Mouse (Mus musculus): ENCODE results near the gene St6gal1. TPM values are rescaled to one million over a fixed set of nuclear protein-coding genes. Genes with fewer than 3 reads are reported as not detected.

St6gal1 gene
- polyA plus RNA-seq, 1 experiment from 2014 or later = 25.9 TPM

DNA sequence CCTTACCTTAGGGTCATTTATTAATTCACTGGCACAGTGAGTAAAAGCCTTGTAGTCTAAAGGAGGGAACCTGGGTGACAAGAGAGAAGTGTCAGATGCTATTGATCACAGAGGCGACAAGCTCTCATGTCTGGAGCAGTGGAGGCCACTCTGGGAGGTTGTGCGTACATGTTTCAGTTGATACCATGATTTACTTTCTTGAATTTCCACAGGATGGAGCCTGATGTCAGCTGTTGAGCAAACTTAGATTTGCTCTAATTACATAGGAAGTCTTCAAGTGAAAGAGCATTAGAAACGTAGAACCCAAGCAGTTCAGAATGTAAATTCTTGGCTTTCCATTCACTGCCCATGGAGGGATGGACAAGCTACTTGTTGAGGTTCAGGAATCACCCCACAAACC, 5.4 kb downstream of the St6gal1 start:
- Histone ChIP-seq H3K4me3 (ENCODE audit: low read length) (no peak overlapping the region), H3K27me3 (ENCODE audit: insufficient read depth, low read length) (no peaks in the 10 kb centered on the region), H3K9me3 (ENCODE audit: low read length) (no peaks in the 10 kb centered on the region), H3K4me2 (replicated peaks; ENCODE audit: low read depth, low read length) (no peak overlapping the region), H3K36me3 (ENCODE audit: insufficient read depth, low read length) (no peaks in the 10 kb centered on the region), H3K9ac (replicated peaks; ENCODE audit: low read length) (no peak overlapping the region), H3K4me1 (ENCODE audit: insufficient read depth, low read length) (peaks cover 65% of the 10 kb centered on the region), H3K27ac (ENCODE audit: low read length) (no peak overlapping the region)
- no peak for ATAC-seq (ENCODE audit: low FRiP score, low TSS enrichment)
- WGBS = 48% methylated on average over 3 of the region's 3 CpGs

GRCm38 (mm10) chr16:23231168-23231567, 6.6 kb downstream of the St6gal1 start:
- Histone ChIP-seq H3K27me3 (ENCODE audit: insufficient read depth, low read length) (no peaks in the 10 kb centered on the region), H3K4me1 (ENCODE audit: insufficient read depth, low read length) (peaks cover 64% of the 10 kb centered on the region), H3K36me3 (ENCODE audit: insufficient read depth, low read length) (no peaks in the 10 kb centered on the region), H3K9ac (replicated peaks; ENCODE audit: low read length) (no peak overlapping the region), H3K4me2 (replicated peaks; ENCODE audit: low read depth, low read length) (no peak overlapping the region), H3K9me3 (ENCODE audit: low read length) (no peaks in the 10 kb centered on the region), H3K27ac (ENCODE audit: low read length) (peak overlapping the region; percentile 3; the same call in 1 of the 2 replicates), H3K4me3 (ENCODE audit: low read length) (no peak overlapping the region)
- ATAC-seq (ENCODE audit: low FRiP score, low TSS enrichment) = no peak
- 37% methylated on average over 4 of the region's 4 CpGs for WGBS

DNA sequence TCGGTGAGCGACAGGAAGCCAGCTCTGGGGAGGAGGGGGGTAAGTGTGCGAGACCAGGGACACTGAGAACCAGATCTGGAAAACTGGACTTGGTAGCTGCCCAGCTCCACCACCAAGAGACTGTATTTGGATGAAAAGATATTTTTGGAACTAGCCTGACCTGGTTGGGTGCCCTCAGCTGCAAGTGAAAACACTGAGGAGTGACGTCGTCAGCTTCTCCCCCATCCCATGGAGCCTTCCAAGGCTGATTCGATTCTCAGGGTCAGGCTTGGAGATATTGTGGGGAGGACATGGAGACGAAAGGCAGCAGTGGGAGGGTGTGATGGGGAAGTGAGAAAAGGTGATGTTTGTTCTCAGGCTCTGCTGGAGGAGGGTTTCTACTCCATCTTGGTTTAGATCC, 8.2 kb downstream of the St6gal1 start:
- no peaks in the 10 kb centered on the region for H3K9me3 ChIP-seq (ENCODE audit: low read length)
- no peak overlapping the region for H3K4me2 ChIP-seq (replicated peaks; ENCODE audit: low read depth, low read length)
- no peaks in the 10 kb centered on the region for H3K36me3 ChIP-seq (ENCODE audit: insufficient read depth, low read length)
- peaks cover 62% of the 10 kb centered on the region for H3K4me1 ChIP-seq (ENCODE audit: insufficient read depth, low read length)
- H3K4me3 ChIP-seq (ENCODE audit: low read length) = no peak overlapping the region
- H3K27ac ChIP-seq (ENCODE audit: low read length) = peak overlapping the region; percentile 28; the same call in 1 of the 2 replicates
- no peak overlapping the region for H3K9ac ChIP-seq (replicated peaks; ENCODE audit: low read length)
- 41% methylated on average over 7 of the region's 7 CpGs for WGBS
- no peak for ATAC-seq (ENCODE audit: low FRiP score, low TSS enrichment)
- no peaks in the 10 kb centered on the region for H3K27me3 ChIP-seq (ENCODE audit: insufficient read depth, low read length)

DNA sequence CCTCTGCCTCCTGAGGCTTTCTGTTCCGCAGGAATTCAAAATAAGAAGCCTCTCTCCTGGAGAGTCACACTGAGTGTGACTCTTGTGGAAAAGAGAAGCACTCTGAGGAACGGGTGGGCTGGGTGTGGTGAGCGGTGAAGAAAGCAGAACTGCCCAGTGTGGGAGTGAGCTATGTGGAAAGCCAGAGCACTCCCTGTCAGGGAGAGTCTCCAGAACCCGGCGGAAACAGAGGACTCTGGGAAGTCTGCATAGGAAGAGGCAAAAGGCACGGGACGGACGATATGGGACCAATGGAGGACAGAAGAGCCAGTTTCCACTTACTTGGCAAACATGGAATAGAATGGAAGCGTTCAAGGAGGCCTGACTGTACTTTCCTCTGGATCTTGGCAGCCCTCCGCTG, 9.0 kb downstream of the St6gal1 start:
- no peaks in the 10 kb centered on the region for H3K36me3 ChIP-seq (ENCODE audit: insufficient read depth, low read length)
- 64% methylated on average over 10 of the region's 10 CpGs for WGBS
- H3K4me2 ChIP-seq (replicated peaks; ENCODE audit: low read depth, low read length) = no peak overlapping the region
- no peaks in the 10 kb centered on the region for H3K9me3 ChIP-seq (ENCODE audit: low read length)
- peak; percentile 33; the same call in 1 of the 2 replicates for ATAC-seq (ENCODE audit: low FRiP score, low TSS enrichment)
- peaks cover 64% of the 10 kb centered on the region for H3K4me1 ChIP-seq (ENCODE audit: insufficient read depth, low read length)
- no peak overlapping the region for H3K4me3 ChIP-seq (ENCODE audit: low read length)
- H3K27ac ChIP-seq (ENCODE audit: low read length) = peak overlapping the region; percentile 68
- no peaks in the 10 kb centered on the region for H3K27me3 ChIP-seq (ENCODE audit: insufficient read depth, low read length)
- H3K9ac ChIP-seq (replicated peaks; ENCODE audit: low read length) = 0 out of 2 replicates have a peak overlapping the region, but pooled peaks have one; percentile 31

DNA sequence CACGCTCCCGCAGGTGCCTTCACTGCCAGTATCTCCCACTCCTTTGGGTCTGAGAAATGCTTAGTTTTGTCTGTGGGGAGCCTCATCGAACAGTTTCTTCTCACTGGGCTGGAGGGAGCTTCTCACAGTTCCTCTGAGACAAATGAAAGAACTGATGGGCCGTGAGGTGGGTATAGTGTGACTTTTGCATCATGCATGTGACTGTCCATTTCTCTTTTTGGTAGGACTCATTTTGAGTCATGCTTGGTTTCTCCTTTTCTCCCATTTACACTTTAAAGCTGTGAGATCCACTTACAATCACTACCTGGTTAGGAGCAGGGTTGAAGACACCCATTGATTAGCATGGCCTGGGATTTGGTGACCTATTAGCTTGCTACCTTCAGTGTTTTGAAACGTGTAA, 10.0 kb downstream of the St6gal1 start:
- Histone ChIP-seq H3K4me3 (ENCODE audit: low read length) (no peak overlapping the region), H3K27ac (ENCODE audit: low read length) (no peak overlapping the region), H3K36me3 (ENCODE audit: insufficient read depth, low read length) (no peaks in the 10 kb centered on the region), H3K27me3 (ENCODE audit: insufficient read depth, low read length) (no peaks in the 10 kb centered on the region), H3K9me3 (ENCODE audit: low read length) (no peaks in the 10 kb centered on the region), H3K4me1 (ENCODE audit: insufficient read depth, low read length) (peaks cover 64% of the 10 kb centered on the region), H3K9ac (replicated peaks; ENCODE audit: low read length) (no peak overlapping the region), H3K4me2 (replicated peaks; ENCODE audit: low read depth, low read length) (no peak overlapping the region)
- ATAC-seq (ENCODE audit: low FRiP score, low TSS enrichment) = no peak
- 79% methylated on average over 5 of the region's 5 CpGs for WGBS

- Histone ChIP-seq H3K9me3 (ENCODE audit: low read length) (no peaks in the 10 kb centered on the region), H3K27ac (ENCODE audit: low read length) (no peak overlapping the region), H3K27me3 (ENCODE audit: insufficient read depth, low read length) (no peaks in the 10 kb centered on the region), H3K4me3 (ENCODE audit: low read length) (no peak overlapping the region), H3K36me3 (ENCODE audit: insufficient read depth, low read length) (no peaks in the 10 kb centered on the region), H3K9ac (replicated peaks; ENCODE audit: low read length) (no peak overlapping the region), H3K4me2 (replicated peaks; ENCODE audit: low read depth, low read length) (no peak overlapping the region), H3K4me1 (ENCODE audit: insufficient read depth, low read length) (peaks cover 64% of the 10 kb centered on the region)
- 50% methylated on average over 7 of the region's 7 CpGs for WGBS
- no peak for ATAC-seq (ENCODE audit: low FRiP score, low TSS enrichment)
Observed at GRCm38 (mm10) chr16:23235173-23235694, 10.7 kb downstream of the St6gal1 start.

- H3K4me3 ChIP-seq (ENCODE audit: low read length) = no peak overlapping the region
- 62% methylated on average over 6 of the region's 6 CpGs for WGBS
- peaks cover 39% of the 10 kb centered on the region for H3K4me1 ChIP-seq (ENCODE audit: insufficient read depth, low read length)
- 0 out of 2 replicates have a peak, but pooled peaks have one; percentile 21 for ATAC-seq (ENCODE audit: low FRiP score, low TSS enrichment)
- no peaks in the 10 kb centered on the region for H3K27me3 ChIP-seq (ENCODE audit: insufficient read depth, low read length)
- H3K4me2 ChIP-seq (replicated peaks; ENCODE audit: low read depth, low read length) = no peak overlapping the region
- H3K9me3 ChIP-seq (ENCODE audit: low read length) = no peaks in the 10 kb centered on the region
- no peaks in the 10 kb centered on the region for H3K36me3 ChIP-seq (ENCODE audit: insufficient read depth, low read length)
- H3K9ac ChIP-seq (replicated peaks; ENCODE audit: low read length) = no peak overlapping the region
- H3K27ac ChIP-seq (ENCODE audit: low read length) = peak overlapping the region; percentile 74
Observed at GRCm38 (mm10) chr16:23239583-23239982, 15.0 kb downstream of the St6gal1 start.

DNA sequence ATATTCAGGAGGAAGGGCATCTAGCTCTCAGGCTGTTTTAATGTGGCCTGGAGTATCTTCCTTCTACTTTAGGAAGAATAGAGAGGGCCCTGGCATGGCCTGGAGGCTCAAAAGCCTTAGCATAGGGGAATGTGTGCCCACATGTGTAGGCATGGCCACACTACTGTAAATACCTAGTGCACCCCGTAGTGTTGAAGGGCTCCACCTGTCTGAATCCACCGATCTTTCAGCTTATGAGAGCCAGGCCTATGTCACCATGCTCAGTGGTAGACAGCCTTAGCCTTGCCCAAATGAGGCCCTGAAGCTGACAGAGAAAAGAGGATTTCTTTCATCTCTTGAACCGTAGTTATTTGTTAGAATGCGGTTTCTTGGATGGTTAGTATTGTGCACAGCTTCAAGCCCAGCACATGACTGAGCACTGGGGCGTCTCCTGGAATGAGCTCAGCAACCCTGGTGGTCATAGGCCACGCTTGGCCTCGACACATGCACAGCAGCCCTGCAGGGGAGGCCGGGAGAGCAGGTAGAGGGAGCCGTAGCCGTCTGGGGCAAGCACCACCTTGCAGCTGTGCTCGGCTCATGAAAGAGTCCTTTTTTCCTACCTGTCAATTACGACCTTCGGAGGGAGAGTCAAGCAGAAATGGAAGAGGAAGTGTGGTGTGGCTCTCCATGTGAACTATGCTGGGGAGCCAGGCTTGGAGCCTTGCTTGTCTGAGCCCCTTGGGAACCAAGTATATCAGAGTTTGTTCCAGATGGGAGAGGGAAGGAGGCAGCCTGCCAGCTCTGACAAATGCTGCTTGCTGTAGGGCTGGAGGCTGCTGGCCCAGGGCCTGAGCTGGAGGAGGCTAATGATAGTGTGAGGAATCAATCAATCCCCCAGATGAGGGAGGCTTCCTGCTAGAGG, 15.8 kb downstream of the St6gal1 start:
- H3K36me3 ChIP-seq (ENCODE audit: insufficient read depth, low read length) = no peaks in the 10 kb centered on the region
- WGBS = 37% methylated on average over 13 of the region's 13 CpGs
- no peak overlapping the region for H3K4me3 ChIP-seq (ENCODE audit: low read length)
- peak overlapping the region; percentile 74 for H3K27ac ChIP-seq (ENCODE audit: low read length)
- peaks cover 38% of the 10 kb centered on the region for H3K4me1 ChIP-seq (ENCODE audit: insufficient read depth, low read length)
- no peaks in the 10 kb centered on the region for H3K27me3 ChIP-seq (ENCODE audit: insufficient read depth, low read length)
- 0 out of 2 replicates have a peak overlapping the region, but pooled peaks have one; percentile 10 for H3K4me2 ChIP-seq (replicated peaks; ENCODE audit: low read depth, low read length)
- ATAC-seq (ENCODE audit: low FRiP score, low TSS enrichment) = peak; percentile 75
- H3K9me3 ChIP-seq (ENCODE audit: low read length) = no peaks in the 10 kb centered on the region
- H3K9ac ChIP-seq (replicated peaks; ENCODE audit: low read length) = no peak overlapping the region

GRCm38 (mm10) chr16:23240950-23241259, 16.4 kb downstream of the St6gal1 start:
- Histone ChIP-seq H3K4me2 (replicated peaks; ENCODE audit: low read depth, low read length) (no peak overlapping the region), H3K4me3 (ENCODE audit: low read length) (no peak overlapping the region), H3K4me1 (ENCODE audit: insufficient read depth, low read length) (peaks cover 38% of the 10 kb centered on the region), H3K27ac (ENCODE audit: low read length) (peak overlapping the region; percentile 74; the same call in 1 of the 2 replicates), H3K9me3 (ENCODE audit: low read length) (no peaks in the 10 kb centered on the region), H3K36me3 (ENCODE audit: insufficient read depth, low read length) (no peaks in the 10 kb centered on the region), H3K27me3 (ENCODE audit: insufficient read depth, low read length) (no peaks in the 10 kb centered on the region), H3K9ac (replicated peaks; ENCODE audit: low read length) (no peak overlapping the region)
- ATAC-seq (ENCODE audit: low FRiP score, low TSS enrichment) = peak; percentile 29; the same call in 1 of the 2 replicates
- 52% methylated on average over 5 of the region's 5 CpGs for WGBS
